Mouse (Mus musculus) cortical plate, adult 2 months (tissue): ENCODE measurements around the gene Ercc8.

Source experiments
- CTCF ChIP-seq: fragments of 200-500 bp; IDR thresholded peaks from 2 replicates; pipeline ENCODE4 v1.5.1; 2011; ENCODE audit warnings: mild to moderate bottlenecking, control low read depth, low read length; ENCODE audit not compliant: insufficient read depth; ENCODE audit errors: extremely low read depth
- POLR2A ChIP-seq: fragments of 200-500 bp; IDR thresholded peaks from 2 replicates; pipeline ENCODE4 v1.6.1; 2011; ENCODE audit warnings: mild to moderate bottlenecking, low read length, control low read depth; ENCODE audit not compliant: insufficient read depth; ENCODE audit errors: extremely low read depth

DNA sequence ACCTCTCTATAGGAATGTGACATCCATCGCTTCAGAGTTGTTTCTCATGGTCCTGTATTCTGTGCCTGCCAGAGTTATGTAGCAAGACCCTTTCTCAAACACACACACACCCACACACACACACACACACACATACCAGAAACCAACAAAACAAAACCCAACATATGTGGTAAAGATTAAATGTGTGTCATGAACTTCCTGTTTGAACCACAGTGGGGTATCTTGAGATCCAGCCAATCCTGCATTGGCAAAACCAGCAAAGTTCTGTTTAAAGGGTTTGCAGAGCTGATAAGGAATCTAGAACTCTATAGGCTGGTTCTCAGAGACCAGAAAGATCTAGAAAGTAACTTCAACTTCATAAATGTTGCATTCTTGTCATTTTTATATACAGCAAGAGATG is 11.5 kb downstream of the Ercc8 start:
- TF ChIP-seq CTCF (no peak), POLR2A (no peak)
